Mouse (Mus musculus) hindbrain, embryonic 15.5 days (tissue): Measurements from ENCODE around the gene Fxyd2. TPM values are rescaled to one million over a fixed set of nuclear protein-coding genes. Genes with fewer than 3 reads are reported as not detected.
A peak's percentile ranks its signal among the peaks of the same experiment; 100 is the strongest.

Source experiments
- ATAC-seq: fragments of 200-750 bp; cut with Nextera tagmentation; 2 replicates; pipeline ENCODE4 v1.8.0; 2017; ENCODE audit warnings: low read depth, moderate number of reproducible peaks, moderate TSS enrichment; ENCODE audit not compliant: low FRiP score
- H3K27ac ChIP-seq: fragments of 300-500 bp; sonication (generic); replicated peaks from 2 replicates; pipeline ENCODE4 v1.5.1; 2015; ENCODE audit warnings: mild to moderate bottlenecking, inconsistent platforms
- H3K27me3 ChIP-seq: fragments of 300-500 bp; sonication (generic); 2 replicates; pipeline ENCODE4 v1.6.1; 2015; ENCODE audit warnings: control low read depth, inconsistent platforms
- H3K36me3 ChIP-seq: fragments of 300-500 bp; sonication (generic); 2 replicates; pipeline ENCODE4 v1.6.1; 2015; ENCODE audit warnings: control low read depth, inconsistent platforms
- H3K4me1 ChIP-seq: fragments of 300-500 bp; sonication (generic); replicated peaks from 2 replicates; pipeline ENCODE4 v1.6.1; 2015; ENCODE audit warnings: control low read depth, inconsistent platforms
- H3K4me2 ChIP-seq: fragments of 300-500 bp; sonication (generic); 2 replicates; pipeline ENCODE4 v1.6.1; 2015; ENCODE audit warnings: moderate library complexity, mild to moderate bottlenecking, inconsistent platforms
- H3K4me3 ChIP-seq: fragments of 300-500 bp; sonication (generic); 2 replicates; pipeline ENCODE4 v1.5.1; 2015; ENCODE audit warnings: mild to moderate bottlenecking, inconsistent platforms
- H3K9ac ChIP-seq: fragments of 300-500 bp; sonication (generic); 2 replicates; pipeline ENCODE4 v1.6.1; 2015; ENCODE audit warnings: inconsistent platforms
- H3K9me3 ChIP-seq: fragments of 300-500 bp; sonication (generic); 2 replicates; pipeline ENCODE4 v1.6.1; 2016; ENCODE audit warnings: control low read depth, inconsistent platforms
- WGBS: fragments of 180-500 bp; shearing (Covaris S2); methylation state at CpG from one replicate; pipeline ENCODE4 v1.1.7; 2015; 5-methylcytosine and 5-hydroxymethylcytosine counted together
- polyA plus RNA-seq: library from polyadenylated mRNA; unstranded; fragments of >200 nt; fragmentation: Nextera tagmentation; extraction: Ambion mirVana; gene quantifications from 2 replicates; pipeline ENCODE4 v1.2.1, GENCODE M21; 2015

Gene Fxyd2
- polyA plus RNA-seq, 1 experiment from 2014 or later = 13.1 TPM

GRCm38 (mm10) chr9:45374988-45375502 lies 24.4 kb upstream of the Fxyd2 start:
- ATAC-seq = no peak
- H3K9me3 ChIP-seq = no peaks in the 10 kb centered on the region
- no peaks in the 10 kb centered on the region for H3K36me3 ChIP-seq
- H3K27me3 ChIP-seq = no peaks in the 10 kb centered on the region
- WGBS = 91% methylated on average over 6 of the region's 6 CpGs
- H3K4me1 ChIP-seq = peaks cover 68% of the 10 kb centered on the region
- H3K4me3 ChIP-seq = no peak overlapping the region
- no peak overlapping the region for H3K4me2 ChIP-seq
- no peak overlapping the region for H3K27ac ChIP-seq
- H3K9ac ChIP-seq = no peak overlapping the region

- H3K27me3 ChIP-seq = no peaks in the 10 kb centered on the region
- no peak overlapping the region for H3K9ac ChIP-seq
- no peak for ATAC-seq
- no peaks in the 10 kb centered on the region for H3K9me3 ChIP-seq
- no peaks in the 10 kb centered on the region for H3K36me3 ChIP-seq
- no peak overlapping the region for H3K4me2 ChIP-seq
- WGBS = 71% methylated on average over 4 of the region's 4 CpGs
- no peak overlapping the region for H3K4me3 ChIP-seq
- H3K4me1 ChIP-seq = peaks cover 76% of the 10 kb centered on the region
- no peak overlapping the region for H3K27ac ChIP-seq
Measured at GRCm38 (mm10) chr9:45376427-45376826, 23.0 kb upstream of the Fxyd2 start.

- H3K4me3 ChIP-seq = no peak overlapping the region
- H3K27ac ChIP-seq = no peak overlapping the region
- ATAC-seq = no peak
- no peak overlapping the region for H3K9ac ChIP-seq
- no peaks in the 10 kb centered on the region for H3K36me3 ChIP-seq
- 76% methylated on average over 2 of the region's 2 CpGs for WGBS
- H3K27me3 ChIP-seq = no peaks in the 10 kb centered on the region
- peaks cover 76% of the 10 kb centered on the region for H3K4me1 ChIP-seq
- no peaks in the 10 kb centered on the region for H3K9me3 ChIP-seq
- H3K4me2 ChIP-seq = no peak overlapping the region
Measured at GRCm38 (mm10) chr9:45376883-45377282, 22.6 kb upstream of the Fxyd2 start.

- Histone ChIP-seq H3K36me3 (no peaks in the 10 kb centered on the region), H3K27ac (peak overlapping the region; percentile 61), H3K4me1 (peaks cover 69% of the 10 kb centered on the region), H3K4me3 (no peak overlapping the region), H3K4me2 (no peak overlapping the region), H3K9me3 (no peaks in the 10 kb centered on the region), H3K9ac (no peak overlapping the region), H3K27me3 (no peaks in the 10 kb centered on the region)
- 23% methylated on average over 10 of the region's 10 CpGs for WGBS
- peak; percentile 69 for ATAC-seq
Measured at GRCm38 (mm10) chr9:45380411-45381251, 18.8 kb upstream of the Fxyd2 start.

GRCm38 (mm10) chr9:45382336-45382735 lies 17.1 kb upstream of the Fxyd2 start:
- Histone ChIP-seq H3K27ac (peak overlapping the region; percentile 61), H3K27me3 (no peaks in the 10 kb centered on the region), H3K36me3 (no peaks in the 10 kb centered on the region), H3K4me2 (no peak overlapping the region), H3K4me3 (no peak overlapping the region), H3K4me1 (peaks cover 54% of the 10 kb centered on the region), H3K9me3 (no peaks in the 10 kb centered on the region), H3K9ac (no peak overlapping the region)
- 68% methylated on average over 5 of the region's 5 CpGs for WGBS
- ATAC-seq = peak; percentile 21; the same call in 1 of the 2 replicates

- Histone ChIP-seq H3K4me1 (peaks cover 49% of the 10 kb centered on the region), H3K27me3 (no peaks in the 10 kb centered on the region), H3K4me2 (no peak overlapping the region), H3K36me3 (no peaks in the 10 kb centered on the region), H3K27ac (peak overlapping the region; percentile 39; the same call in 1 of the 2 replicates), H3K4me3 (no peak overlapping the region), H3K9ac (no peak overlapping the region), H3K9me3 (no peaks in the 10 kb centered on the region)
- ATAC-seq = no peak
- WGBS = 51% methylated on average over 5 of the region's 5 CpGs
Measured at GRCm38 (mm10) chr9:45382834-45383233, 16.6 kb upstream of the Fxyd2 start.

- Histone ChIP-seq H3K4me2 (no peak overlapping the region), H3K9me3 (no peaks in the 10 kb centered on the region), H3K27ac (no peak overlapping the region), H3K4me3 (no peak overlapping the region), H3K9ac (no peak overlapping the region), H3K36me3 (no peaks in the 10 kb centered on the region), H3K4me1 (peaks cover 46% of the 10 kb centered on the region), H3K27me3 (no peaks in the 10 kb centered on the region)
- no peak for ATAC-seq
- 89% methylated on average over 6 of the region's 6 CpGs for WGBS
Measured at GRCm38 (mm10) chr9:45383883-45384282, 15.6 kb upstream of the Fxyd2 start.

- no peak overlapping the region for H3K27ac ChIP-seq
- no peaks in the 10 kb centered on the region; the same call in 1 of the 2 replicates for H3K36me3 ChIP-seq
- no peak overlapping the region for H3K4me2 ChIP-seq
- H3K4me1 ChIP-seq = peaks cover 21% of the 10 kb centered on the region
- WGBS = 99% methylated on average over 5 of the region's 5 CpGs
- no peak overlapping the region for H3K4me3 ChIP-seq
- no peaks in the 10 kb centered on the region for H3K9me3 ChIP-seq
- ATAC-seq = no peak
- H3K27me3 ChIP-seq = no peaks in the 10 kb centered on the region
- H3K9ac ChIP-seq = no peak overlapping the region
Measured at GRCm38 (mm10) chr9:45386698-45387097, 12.8 kb upstream of the Fxyd2 start.

- peaks cover 9% of the 10 kb centered on the region for H3K36me3 ChIP-seq
- H3K9ac ChIP-seq = no peak overlapping the region
- H3K9me3 ChIP-seq = no peaks in the 10 kb centered on the region
- H3K4me2 ChIP-seq = no peak overlapping the region
- ATAC-seq = peak; percentile 77
- no peaks in the 10 kb centered on the region for H3K27me3 ChIP-seq
- 0 out of 2 replicates have a peak, but pooled peaks cover 7% of the 10 kb centered on the region for H3K4me1 ChIP-seq
- H3K27ac ChIP-seq = no peak overlapping the region
- no peak overlapping the region for H3K4me3 ChIP-seq
- 44% methylated on average over 12 of the region's 12 CpGs for WGBS
Measured at GRCm38 (mm10) chr9:45388385-45388994, 11.0 kb upstream of the Fxyd2 start.

GRCm38 (mm10) chr9:45389596-45389995 lies 9.9 kb upstream of the Fxyd2 start:
- no peak overlapping the region for H3K27ac ChIP-seq
- H3K4me2 ChIP-seq = no peak overlapping the region
- no peak for ATAC-seq
- 89% methylated on average over 8 of the region's 8 CpGs for WGBS
- H3K9ac ChIP-seq = no peak overlapping the region
- H3K9me3 ChIP-seq = no peaks in the 10 kb centered on the region
- H3K4me1 ChIP-seq = 0 out of 2 replicates have a peak, but pooled peaks cover 7% of the 10 kb centered on the region
- H3K36me3 ChIP-seq = peaks cover 18% of the 10 kb centered on the region
- no peak overlapping the region for H3K4me3 ChIP-seq
- H3K27me3 ChIP-seq = no peaks in the 10 kb centered on the region

- no peak overlapping the region for H3K27ac ChIP-seq
- no peaks in the 10 kb centered on the region for H3K9me3 ChIP-seq
- peaks cover 34% of the 10 kb centered on the region for H3K36me3 ChIP-seq
- WGBS = 80% methylated on average over 7 of the region's 7 CpGs
- no peak overlapping the region for H3K4me2 ChIP-seq
- no peak for ATAC-seq
- H3K4me3 ChIP-seq = no peak overlapping the region
- H3K9ac ChIP-seq = no peak overlapping the region
- 0 out of 2 replicates have a peak, but pooled peaks cover 7% of the 10 kb centered on the region for H3K4me1 ChIP-seq
- no peaks in the 10 kb centered on the region for H3K27me3 ChIP-seq
Measured at GRCm38 (mm10) chr9:45391299-45391698, 8.2 kb upstream of the Fxyd2 start.

GRCm38 (mm10) chr9:45395218-45395617 lies 4.3 kb upstream of the Fxyd2 start:
- WGBS = 94% methylated on average over 6 of the region's 6 CpGs
- Histone ChIP-seq H3K36me3 (peaks cover 35% of the 10 kb centered on the region), H3K4me2 (no peak overlapping the region), H3K9ac (no peak overlapping the region), H3K9me3 (no peaks in the 10 kb centered on the region), H3K27ac (no peak overlapping the region), H3K4me3 (no peak overlapping the region), H3K4me1 (no peaks in the 10 kb centered on the region), H3K27me3 (no peaks in the 10 kb centered on the region)
- no peak for ATAC-seq
